Mouse (Mus musculus) embryonic fibroblast, embryonic 13.5 days (primary cell): ENCODE measurements at regions not wholly inside any gene's neighbourhood (a gene's known extent, or its start where the extent isn't known, plus 50 kb on each side); places are given as distances from the start of the nearest gene placed in this dataset.

ENCODE experiments used
- CTCF ChIP-seq: IDR thresholded peaks from 2 replicates; pipeline ENCODE4 v1.5.1; 2011; ENCODE audit warnings: mild to moderate bottlenecking, control low read depth, low read length, moderate library complexity, borderline replicate concordance; ENCODE audit not compliant: insufficient read depth
- POLR2A ChIP-seq: IDR thresholded peaks from 2 replicates; pipeline ENCODE4 v1.6.1; 2011; ENCODE audit warnings: low read depth, mild to moderate bottlenecking, control low read depth, low read length, moderate library complexity

GRCm38 (mm10) chr9:32940919-32941767 lies 305.1 kb downstream of the Ets1 start:
- TF ChIP-seq POLR2A (no peak), CTCF (no peak)
